Mouse (Mus musculus): ENCODE data around the gene Leng1.
"Not testable (repeated sequence)": the region's sequence is repeated elsewhere in the genome, so short reads cannot be mapped to it uniquely, and the experiment has no call there.

The Leng1 gene

DNA sequence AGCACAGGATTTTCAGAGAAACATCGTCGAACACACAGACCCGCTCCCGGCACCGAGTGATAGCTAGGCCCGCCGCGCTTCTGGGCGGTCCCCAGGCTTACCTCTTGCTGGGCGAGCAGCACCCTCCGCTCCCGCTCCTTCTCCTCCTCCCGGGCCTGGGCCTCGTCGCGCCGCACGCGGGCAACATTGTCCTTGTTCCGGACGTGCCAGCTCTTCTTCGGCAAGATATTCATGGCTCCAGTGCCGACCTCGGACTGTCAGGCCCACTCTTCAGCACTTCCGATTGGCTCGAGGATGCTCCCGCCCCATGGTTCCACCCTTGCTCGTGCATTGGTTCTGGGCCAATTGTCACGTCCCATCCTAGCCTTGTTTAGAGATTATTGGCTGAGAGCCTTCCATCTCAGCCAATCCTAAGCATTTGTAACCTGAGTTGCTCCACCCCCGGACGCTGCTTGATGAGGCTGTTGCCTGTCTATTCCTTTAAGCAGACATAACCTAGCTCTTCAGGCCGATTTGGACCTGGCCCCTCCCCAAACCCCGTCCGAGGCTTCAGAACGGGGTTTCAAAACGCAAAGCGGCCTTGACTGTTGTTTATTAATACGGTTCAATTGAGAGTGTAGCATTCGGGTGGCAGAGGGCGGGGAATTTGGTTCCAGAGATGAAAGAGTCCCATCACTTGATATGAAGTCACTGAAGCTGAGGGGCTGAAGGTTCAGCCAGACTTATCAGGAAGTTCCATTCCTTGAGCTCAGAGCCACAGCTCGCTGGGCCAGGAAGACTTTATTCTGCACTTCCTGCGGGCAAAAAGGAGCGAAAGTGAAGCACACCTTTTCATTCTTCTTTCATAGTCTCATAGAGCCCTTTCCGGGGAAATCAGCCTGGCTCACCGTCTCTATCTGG, at the start of gene Leng1:
TSS of gene Leng1 (minus strand) at position 626 of the 900 bp plus-strand sequence.
- DNase-seq (ENCODE audit: low read depth): peak; percentile 99

DNA sequence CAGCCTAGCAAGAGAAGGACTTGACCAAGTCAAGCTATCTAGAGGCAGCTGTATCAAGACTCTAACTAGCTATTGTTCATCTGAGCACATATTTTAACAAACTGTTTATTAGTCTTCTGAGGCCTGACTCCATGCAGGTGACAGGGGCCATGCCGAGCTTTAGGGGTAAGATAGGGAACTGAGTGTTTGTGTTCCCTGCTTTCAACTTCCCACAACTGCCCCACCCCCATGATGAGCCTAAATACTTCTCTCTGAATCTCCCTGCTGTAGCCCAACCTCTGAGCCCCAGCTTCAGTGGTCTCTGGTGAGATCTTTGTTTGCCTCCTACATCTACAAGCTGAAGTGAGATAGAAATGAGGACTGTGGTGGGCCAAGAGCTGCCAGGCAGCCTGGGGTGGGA, 49.6 kb upstream of the Leng1 start:
- no peak for DNase-seq (ENCODE audit: low read depth)

DNA sequence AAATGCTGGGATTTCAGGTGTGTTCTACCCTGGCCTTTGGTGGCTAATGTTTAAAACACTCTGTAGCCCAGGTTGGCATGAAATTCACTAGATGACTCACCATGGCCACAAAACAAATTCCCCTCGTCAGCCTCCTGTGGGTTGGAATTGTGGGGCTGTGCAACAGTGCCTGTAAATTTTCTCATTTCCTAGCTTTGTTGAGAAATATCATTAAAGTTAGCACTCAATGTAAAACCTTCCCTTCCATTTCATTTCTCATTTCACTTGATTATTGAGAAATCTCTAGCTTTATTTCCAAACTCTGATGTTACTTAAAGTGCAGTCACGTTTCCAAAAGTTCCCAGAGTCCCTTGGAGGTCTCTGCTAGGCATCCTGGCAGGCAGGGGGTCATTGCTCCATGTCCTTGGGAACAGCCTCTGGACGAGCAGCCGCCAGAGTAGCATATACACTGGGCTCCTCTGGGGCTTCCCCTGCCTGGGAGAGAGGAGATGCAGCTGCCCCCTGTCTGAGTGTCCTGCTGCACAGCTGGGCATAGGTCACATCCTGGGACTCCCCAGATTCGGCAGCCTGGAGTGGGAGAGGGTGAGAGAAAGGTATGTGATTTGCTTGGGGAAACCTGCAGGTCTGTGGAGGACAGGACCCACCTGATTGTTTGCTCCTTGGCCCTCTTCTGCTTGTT, 46.8 kb upstream of the Leng1 start:
- DNase-seq (ENCODE audit: low read depth): peak; percentile 59

DNA sequence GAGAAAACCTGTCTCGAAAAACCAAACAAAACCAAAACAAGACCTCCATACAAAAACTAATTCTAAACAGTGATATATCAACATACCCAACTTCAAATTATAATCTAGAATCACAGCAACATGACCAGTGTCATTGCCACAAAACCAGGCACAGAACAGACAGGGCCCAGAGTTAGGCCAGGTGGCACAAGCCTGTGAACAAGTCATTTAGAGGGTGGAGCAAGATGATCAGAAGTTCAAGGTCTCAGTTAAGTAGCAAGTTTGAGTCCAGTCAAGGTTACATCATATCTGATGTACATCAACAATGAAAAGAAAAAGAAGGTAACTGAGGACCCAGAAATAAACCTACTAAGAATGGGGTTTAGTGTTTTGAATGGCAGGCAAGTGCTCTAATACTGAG, 43.4 kb upstream of the Leng1 start:
- DNase-seq (ENCODE audit: low read depth): no peak

DNA sequence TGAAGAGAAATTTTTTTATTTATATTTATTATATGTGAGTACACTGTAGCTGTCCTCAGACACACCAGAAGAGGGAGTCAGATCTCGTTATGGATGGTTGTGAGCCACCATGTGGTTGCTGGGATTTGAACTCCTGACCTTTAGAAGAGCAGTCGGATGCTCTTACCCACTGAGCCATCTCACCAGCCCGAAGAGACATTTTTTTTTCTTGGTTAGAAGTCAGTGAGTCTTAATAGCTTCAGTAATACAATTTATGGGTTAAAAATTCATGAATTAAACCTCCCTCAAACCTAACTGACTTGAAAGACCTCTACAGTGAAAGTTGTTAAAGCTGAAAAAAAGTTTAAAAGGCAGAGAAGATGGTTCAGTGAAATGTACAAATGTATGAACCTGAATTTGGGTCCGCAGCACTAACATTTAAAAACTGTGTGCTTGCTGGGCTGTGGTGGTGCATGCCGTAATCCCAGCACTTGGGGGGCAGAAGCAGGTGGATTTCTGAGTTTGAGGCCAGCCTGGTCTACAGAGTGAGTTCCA, 42.9 kb upstream of the Leng1 start:
- DNase-seq (ENCODE audit: low read depth): not testable (repeated sequence)

DNA sequence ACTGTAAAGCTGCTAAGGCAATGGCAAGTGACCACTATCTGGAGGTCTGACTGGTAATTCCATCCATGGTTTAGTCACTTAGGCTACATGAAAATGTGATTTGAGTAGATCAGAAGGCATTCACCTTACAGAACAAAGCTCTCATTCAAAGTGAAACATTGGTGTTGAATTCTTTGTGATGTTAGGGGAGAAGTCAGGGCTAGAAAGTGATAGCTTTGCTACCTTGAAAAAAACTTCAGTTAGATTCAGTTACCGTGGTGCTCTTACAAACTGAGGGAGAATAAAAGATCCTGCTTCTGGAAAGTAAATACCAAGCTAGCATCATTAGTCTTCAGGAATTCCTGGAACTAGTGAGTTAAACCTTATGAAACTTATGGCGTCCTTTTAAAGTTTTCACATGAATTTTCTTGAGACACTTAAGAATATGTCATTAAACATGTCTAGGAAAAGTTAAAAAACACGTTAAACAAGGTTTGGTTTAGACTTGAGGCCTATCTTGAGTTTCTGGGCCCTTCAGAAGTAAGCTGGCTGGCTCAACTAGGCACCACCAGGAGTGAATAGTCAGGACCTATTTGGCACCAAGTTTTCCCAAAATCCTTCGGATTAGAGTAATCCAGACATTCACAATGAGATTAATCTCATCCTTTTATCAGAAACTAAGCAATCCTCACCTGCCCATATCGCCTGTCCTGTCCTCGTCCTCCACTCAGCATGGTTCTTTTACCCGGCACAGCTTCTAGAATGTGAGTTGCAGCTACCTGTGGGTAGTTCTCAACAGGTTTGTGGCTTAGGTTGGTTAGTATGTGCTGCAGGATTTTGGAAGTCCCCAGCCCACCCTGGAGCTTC, 42.2 kb upstream of the Leng1 start:
- DNase-seq (ENCODE audit: low read depth): no peak

DNA sequence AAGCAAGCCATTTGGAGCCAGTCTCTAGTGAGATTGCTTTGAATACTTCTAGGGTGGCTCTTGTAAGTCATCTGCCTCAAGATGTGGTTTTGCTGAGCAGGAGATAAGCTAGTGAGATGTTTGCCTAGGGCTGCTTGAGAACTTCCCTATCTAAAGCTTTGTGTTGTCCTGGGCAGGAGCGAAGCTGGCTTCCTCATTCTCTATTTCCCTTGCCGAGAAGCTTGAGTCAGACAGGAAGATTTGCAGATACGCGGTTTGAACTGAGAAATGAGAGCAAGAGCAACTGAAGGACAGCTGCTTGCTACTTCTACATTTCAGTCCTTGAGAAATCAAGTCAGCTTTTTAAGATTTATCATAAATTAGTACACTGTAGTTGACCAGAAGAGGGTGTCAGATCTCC, 41.4 kb upstream of the Leng1 start:
- DNase-seq (ENCODE audit: low read depth): no peak

DNA sequence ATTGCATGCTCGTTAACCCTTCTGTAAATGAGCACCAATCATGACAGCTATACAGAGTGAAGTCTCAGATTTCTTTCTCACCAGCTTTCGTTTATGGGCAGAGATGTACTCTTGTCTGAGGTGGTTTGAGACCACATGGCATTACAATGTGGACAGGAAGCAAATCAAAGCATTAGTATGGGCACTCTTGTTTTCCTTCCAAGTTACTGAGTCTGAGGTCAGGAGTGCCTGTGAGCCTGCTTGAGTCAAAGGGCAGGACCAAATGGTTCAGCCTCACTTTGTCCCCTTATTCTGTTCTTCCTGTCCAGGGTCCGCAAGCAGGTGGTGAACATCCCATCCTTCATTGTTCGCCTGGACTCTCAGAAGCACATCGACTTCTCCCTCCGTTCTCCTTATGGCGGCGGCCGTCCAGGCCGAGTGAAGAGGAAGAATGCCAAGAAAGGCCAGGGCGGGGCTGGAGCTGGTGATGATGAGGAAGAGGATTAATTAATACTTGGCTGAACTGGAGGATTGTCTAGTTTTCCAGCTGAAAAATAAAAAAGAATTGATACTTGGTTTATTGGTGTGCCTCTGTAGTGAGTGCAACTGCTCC, 40.8 kb upstream of the Leng1 start:
- no peak for DNase-seq (ENCODE audit: low read depth)

DNA sequence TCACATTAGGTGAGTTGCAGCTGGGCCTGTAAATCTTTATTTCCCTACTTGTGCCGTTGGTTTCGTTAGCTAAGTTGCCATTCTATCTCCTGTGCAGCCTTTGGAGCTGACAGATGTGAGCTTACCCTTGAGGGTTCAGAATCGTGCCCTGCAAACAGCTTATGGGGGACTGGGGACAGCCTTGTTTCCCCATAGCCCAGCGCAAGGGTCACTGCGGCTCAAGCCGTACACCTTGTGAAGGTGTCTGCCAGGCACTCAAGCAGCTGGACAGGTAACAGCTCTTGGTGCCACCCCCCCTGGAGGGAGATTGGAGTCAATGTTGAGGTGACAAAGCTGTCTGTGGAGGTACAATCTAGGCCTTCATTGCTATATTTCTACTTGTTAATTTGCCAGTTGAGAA, 40.3 kb upstream of the Leng1 start:
- DNase-seq (ENCODE audit: low read depth): no peak

DNA sequence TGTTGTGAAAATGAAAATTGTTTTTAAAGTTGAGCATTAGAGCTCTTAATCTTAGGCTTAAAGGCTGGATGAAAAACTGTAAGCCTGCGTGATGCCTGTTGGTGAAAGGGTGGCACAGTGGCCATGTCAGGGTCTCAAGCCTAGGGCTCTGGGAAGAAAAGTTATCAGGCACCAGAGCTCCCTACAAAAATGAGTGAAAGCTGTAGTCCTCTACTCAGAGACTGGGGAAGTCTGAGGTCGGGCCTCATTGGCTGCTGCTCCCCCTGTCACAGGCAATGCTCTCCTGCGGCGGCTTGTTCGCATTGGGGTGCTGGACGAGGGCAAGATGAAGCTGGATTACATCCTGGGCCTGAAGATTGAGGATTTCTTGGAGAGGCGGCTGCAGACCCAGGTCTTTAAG, 39.8 kb upstream of the Leng1 start:
- DNase-seq (ENCODE audit: low read depth): not testable (repeated sequence)

DNA sequence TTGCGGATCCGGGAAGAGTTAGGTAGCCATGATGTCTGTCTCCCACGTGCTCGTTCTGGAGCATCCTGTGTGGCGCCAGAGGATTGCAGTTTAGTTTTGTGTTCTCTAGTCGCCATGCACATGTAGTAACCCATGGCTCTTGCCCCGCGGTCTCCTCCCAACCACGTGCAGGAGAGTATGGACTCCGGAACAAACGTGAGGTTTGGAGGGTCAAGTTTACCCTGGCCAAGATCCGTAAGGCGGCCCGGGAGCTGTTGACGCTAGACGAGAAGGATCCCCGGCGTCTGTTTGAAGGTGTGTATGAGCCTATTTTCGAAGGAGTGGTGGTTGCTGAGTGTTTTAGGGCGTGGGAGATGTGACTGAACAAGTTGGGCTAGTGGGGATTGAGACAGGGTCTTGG, 38.8 kb upstream of the Leng1 start:
- DNase-seq (ENCODE audit: low read depth): no peak

DNA sequence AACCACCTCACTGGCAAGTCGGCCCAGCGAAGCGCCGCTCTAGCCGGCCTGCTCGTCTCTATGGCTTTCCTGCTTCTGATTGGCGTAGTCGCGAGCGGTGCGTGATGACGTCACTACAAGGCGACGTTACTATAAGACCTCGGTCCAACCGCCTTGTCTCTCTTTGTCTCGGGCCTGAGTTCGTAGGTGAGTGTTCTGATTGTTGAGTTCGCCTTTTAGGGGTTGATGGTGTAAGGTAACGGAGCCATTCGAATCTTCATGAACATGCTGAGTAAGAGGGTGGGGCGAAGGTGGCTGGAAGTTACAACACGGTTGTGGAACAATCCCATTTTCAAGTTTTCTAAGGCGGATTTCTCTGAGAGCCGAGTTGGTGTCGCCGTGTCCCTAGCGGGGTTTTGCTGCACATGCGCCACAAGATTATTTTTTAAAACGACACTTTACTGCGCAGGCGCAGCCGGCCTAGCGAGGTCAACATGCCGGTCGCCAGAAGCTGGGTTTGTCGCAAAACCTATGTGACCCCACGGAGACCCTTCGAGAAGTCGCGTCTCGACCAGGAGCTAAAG, 38.3 kb upstream of the Leng1 start, which contains the start of gene Rps9:
TSS of gene Rps9 (plus strand) at position 115 of the 563 bp plus-strand sequence.
- DNase-seq (ENCODE audit: low read depth): peak; percentile 93

DNA sequence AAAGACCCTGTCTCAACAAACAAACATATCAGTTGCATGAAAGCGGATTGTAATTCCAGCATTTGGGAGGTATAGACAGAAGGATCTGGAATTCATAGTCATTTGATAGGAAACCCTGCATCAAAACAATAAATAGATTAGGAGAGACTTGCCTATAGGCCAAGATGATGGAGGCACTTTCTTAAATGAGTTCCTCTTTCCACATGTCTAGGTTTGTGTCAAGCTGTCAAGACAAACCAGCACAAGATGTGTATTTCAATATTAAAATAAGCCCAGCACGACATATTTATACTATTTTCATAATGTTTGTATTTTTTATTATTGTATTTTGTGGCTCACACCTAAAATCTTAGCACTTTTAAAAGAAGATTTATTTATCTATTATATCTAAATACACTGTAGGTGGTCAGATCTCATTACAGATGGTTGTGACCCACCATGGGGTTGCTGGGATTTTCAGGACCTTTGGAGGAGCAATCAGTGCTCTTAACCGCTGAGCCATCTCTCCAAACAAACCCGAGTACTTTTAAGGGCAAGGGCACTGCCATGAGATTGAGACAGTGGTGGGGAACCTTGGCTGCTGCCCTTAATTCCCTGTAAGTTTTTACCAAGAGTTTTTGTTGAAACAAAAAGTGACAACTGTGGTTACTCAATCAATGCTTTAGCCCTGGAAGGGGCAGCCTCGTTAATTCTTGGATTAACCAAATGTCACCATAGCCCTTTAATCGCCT, 37.7 kb upstream of the Leng1 start:
- DNase-seq (ENCODE audit: low read depth): no peak

DNA sequence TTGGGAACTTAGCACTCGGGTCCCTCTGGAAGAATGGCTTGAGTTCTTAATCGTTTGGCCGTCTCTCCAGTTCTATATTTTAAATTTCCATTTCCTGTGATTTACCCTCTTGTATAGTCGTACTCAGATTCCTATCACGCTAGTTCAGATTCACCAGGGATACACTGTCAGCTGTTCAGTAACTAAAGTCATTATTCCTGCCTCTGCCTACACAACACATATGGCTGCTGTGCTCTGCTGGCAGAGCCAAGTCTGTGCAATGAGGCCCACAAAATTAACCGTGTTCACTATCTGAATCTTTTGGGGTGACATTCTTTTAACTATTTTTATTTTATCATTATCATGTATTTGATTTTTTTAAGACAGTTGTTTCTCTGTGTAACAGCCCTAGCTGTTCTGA, 32.8 kb upstream of the Leng1 start:
- DNase-seq (ENCODE audit: low read depth): no peak

DNA sequence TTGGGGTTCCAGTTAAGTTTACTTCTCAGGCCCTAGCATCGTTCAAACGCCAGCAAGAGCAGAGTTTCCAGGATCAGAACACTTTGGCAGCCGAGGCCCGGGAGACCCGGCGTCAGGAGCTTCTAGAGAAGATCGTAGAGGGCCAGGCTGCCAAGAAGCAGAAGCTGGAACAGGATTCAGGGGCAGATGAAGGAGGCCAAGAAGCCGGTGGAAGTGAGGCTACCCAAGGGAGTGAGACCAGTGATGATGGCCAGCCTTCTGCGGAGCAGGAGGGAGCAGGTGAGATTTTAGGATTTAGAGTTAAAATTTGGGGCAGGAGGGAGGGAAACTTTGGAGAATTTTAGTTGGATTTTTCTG, 29.3 kb upstream of the Leng1 start:
- not testable (repeated sequence) for DNase-seq (ENCODE audit: low read depth)

DNA sequence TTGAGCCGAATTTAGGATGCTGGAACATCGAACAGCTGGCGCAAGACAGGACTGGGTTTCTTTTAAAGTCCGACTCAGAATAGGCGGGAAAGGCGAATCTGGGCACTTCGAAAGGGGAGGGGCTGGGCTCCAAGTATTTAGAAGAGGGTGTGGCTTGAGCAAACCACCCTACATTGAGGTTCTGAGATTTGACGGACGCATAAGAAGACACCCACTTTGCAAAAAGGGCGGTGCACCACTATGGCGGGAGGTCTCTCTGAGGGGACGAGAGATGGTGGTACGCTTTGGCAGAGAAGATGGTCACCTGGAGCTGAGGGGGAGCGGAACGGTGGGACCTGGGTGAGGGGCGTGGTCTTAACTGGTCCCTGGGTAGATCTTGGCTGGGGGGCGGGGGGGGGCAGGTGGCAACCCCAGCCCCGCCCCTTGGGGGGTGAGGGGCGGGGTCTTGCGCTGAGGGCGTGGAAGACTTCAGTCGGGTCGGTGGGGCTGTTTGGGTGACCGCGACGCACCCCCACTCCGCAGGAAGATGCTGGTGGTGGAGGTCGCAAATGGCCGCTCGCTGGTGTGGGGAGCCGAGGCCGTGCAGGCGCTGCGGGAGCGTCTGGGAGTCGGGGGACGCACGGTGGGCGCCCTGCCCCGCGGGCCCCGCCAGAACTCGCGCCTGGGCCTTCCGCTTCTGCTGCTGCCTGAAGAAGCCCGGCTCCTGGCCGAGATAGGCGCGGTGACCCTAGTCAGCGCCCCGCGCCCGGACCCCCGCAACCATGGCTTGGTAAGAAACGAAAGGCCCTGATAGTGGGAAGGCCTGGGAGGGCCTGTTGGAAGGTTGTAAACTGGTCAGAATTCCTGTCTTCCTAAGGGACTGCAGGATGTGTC, 28.7 kb upstream of the Leng1 start:
- DNase-seq (ENCODE audit: low read depth): peak; percentile 73

DNA sequence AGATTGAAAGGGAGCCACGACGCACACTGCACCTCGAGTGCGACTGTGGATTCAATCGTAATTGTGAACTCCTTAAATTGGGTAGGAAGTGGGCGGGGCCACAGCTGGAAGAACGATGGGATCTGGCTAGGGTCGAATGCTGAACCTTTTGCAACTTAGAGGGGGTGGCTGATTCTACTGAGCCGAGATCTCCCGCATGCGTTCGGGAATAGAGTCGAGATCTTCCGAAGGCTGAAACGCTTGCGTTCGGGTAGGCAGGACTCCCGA, 28.1 kb upstream of the Leng1 start:
- no peak for DNase-seq (ENCODE audit: low read depth)

DNA sequence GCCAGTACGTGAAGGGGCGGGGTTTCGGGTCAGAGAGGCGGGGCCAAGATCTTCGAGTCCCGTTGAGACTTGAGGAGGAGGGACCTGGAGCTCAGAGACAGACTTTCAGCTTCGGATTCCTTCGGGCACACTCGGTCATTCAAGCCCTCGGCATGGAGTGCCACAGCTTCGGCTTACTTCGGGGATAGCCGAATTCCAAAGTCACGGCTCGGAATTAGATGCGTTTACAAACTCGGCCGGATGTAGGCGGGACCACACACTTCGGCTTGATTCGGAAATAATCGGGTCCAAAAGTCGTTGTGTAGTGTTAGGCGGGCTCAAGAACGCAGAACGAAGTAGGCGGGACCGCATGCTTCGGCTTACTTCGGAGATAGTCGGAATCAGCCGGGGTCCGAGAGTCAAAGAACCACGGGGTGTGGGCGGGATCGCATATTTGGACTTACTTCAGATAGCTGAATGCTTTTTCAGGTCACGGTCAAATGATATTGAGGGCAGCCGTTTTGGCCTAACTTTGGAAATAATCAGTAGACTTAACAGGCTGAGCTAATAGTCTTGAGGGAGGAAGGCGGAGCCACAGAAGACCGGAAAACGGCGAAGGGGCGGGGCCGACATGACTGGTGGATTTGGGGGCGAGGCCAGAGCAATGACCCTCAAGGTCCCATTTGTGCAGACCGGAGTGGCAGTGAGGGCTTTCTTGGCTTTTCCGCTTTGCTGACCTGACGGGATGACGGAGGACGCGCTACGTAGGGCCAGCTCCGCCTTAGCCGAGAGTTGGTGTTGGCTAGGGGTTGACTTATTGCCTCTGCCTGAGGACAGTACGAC, 27.6 kb upstream of the Leng1 start, which contains the start of gene Mboat7:
TSS of gene Mboat7 (minus strand) at position 537 of the 822 bp plus-strand sequence.
- DNase-seq (ENCODE audit: low read depth): peak; percentile 99

DNA sequence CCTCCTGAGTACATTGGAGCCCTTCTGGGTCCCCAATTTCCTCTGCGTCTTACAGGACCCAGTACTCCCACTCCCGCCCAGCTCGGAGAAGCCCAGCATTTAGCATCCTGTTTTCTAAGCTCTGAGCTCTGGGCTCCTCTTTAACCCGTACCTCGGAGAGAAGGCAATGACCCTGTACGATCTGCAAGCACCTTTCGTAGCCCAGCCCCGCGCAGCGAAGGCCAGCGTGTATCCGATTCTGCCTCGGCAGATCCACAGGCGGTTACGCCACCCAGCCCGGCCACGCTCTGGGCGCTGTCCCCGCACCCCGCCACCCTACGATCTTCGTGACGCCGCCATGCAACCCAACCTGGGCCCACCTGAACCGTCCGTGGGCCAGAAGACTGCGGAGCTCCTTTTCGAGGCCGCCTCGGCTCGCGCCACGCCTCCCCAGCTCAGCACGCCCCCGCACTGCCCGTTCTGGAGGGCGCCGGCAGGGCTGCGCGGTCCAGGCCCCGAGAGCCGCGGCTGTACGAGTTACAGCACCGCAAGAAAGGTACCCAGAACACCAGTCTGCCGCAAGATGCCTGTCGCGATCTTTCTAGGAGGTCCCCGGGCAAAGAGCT, 26.8 kb upstream of the Leng1 start, which contains the start of gene Tsen34:
TSS of gene Tsen34 (plus strand) at position 482 of the 605 bp plus-strand sequence.
- DNase-seq (ENCODE audit: low read depth): no peak
